Mouse (Mus musculus) right cerebral cortex, postnatal 25 days (tissue): ENCODE measurements at regions not wholly inside any gene's neighbourhood (a gene's known extent, or its start where the extent isn't known, plus 50 kb on each side); places are given as distances from the start of the nearest gene placed in this dataset.
"Not testable (repeated sequence)": the region's sequence is repeated elsewhere in the genome, so short reads cannot be mapped to it uniquely, and the experiment has no call there.

Experiments
- DNase-seq: peaks from one replicate; pipeline ENCODE4 v3.0.0; 2022

GRCm38 (mm10) chr5:97831421-97831820 lies 199.4 kb downstream of the Antxr2 start:
- DNase-seq, result no peak

- DNase-seq, result no peak
Observed at GRCm38 (mm10) chr5:97817485-97817884, 213.4 kb downstream of the Antxr2 start.

GRCm38 (mm10) chr5:97815357-97815756 lies 215.5 kb downstream of the Antxr2 start:
- DNase-seq, result no peak

- no peak for DNase-seq
Observed at GRCm38 (mm10) chr5:97814700-97815099, 216.1 kb downstream of the Antxr2 start.

GRCm38 (mm10) chr5:97812611-97813350 lies 218.1 kb downstream of the Antxr2 start:
- no peak for DNase-seq

GRCm38 (mm10) chr5:97809007-97809406 lies 221.8 kb downstream of the Antxr2 start:
- DNase-seq, result no peak

GRCm38 (mm10) chr5:97807171-97807570 lies 223.7 kb downstream of the Antxr2 start:
- DNase-seq, result no peak

- no peak for DNase-seq
Observed at GRCm38 (mm10) chr5:97806754-97807153, 224.1 kb downstream of the Antxr2 start.

GRCm38 (mm10) chr5:97800017-97800416 lies 230.8 kb downstream of the Antxr2 start:
- DNase-seq, result no peak

GRCm38 (mm10) chr5:97788175-97788574 lies 242.7 kb downstream of the Antxr2 start:
- no peak for DNase-seq

- no peak for DNase-seq
Observed at GRCm38 (mm10) chr5:97787001-97787400, 243.8 kb downstream of the Antxr2 start.

GRCm38 (mm10) chr5:97775100-97775499 lies 255.7 kb downstream of the Antxr2 start:
- not testable (repeated sequence) for DNase-seq

GRCm38 (mm10) chr5:97773451-97773850 lies 257.4 kb downstream of the Antxr2 start:
- not testable (repeated sequence) for DNase-seq

GRCm38 (mm10) chr5:97737339-97737738 lies 280.5 kb upstream of the Gk2 start:
- no peak for DNase-seq

GRCm38 (mm10) chr5:97730920-97731319 lies 274.1 kb upstream of the Gk2 start:
- no peak for DNase-seq

- DNase-seq, result not testable (repeated sequence)
Observed at GRCm38 (mm10) chr5:97719364-97719763, 262.5 kb upstream of the Gk2 start.

- DNase-seq, result no peak
Observed at GRCm38 (mm10) chr5:97705270-97705669, 248.4 kb upstream of the Gk2 start.

GRCm38 (mm10) chr5:97700507-97700906 lies 243.7 kb upstream of the Gk2 start:
- no peak for DNase-seq

GRCm38 (mm10) chr5:97697581-97698134 lies 240.8 kb upstream of the Gk2 start:
- DNase-seq, result no peak

- no peak for DNase-seq
Observed at GRCm38 (mm10) chr5:97693333-97693940, 236.6 kb upstream of the Gk2 start.

- DNase-seq, result no peak
Observed at GRCm38 (mm10) chr5:97685443-97685842, 228.6 kb upstream of the Gk2 start.

- DNase-seq, result no peak
Observed at GRCm38 (mm10) chr5:97684592-97685258, 227.9 kb upstream of the Gk2 start.

- no peak for DNase-seq
Observed at GRCm38 (mm10) chr5:97669726-97670125, 212.9 kb upstream of the Gk2 start.
